Mouse (Mus musculus) left cerebral cortex, adult 9 months (tissue): ENCODE measurements around the gene Olfr1039.
"Not testable (repeated sequence)": the region's sequence is repeated elsewhere in the genome, so short reads cannot be mapped to it uniquely, and the experiment has no call there.

Experiments
- DNase-seq, 2 experiments: peaks; one replicate each; pipeline ENCODE4 v3.0.0; 2022; ENCODE audit warnings: low spot score in 2 of 2

The Olfr1039 gene

GRCm38 (mm10) chr2:86135828-86136227, at the start of gene Olfr1039:
Gene Olfr1039 (minus strand): TSS chr2:86135928.
- no peak for DNase-seq

GRCm38 (mm10) chr2:86179950-86180349, 44.2 kb upstream of the Olfr1039 start:
- DNase-seq: no peak

GRCm38 (mm10) chr2:86177720-86178119, 42.0 kb upstream of the Olfr1039 start, which contains the start of gene Olfr1044:
Gene Olfr1044 (minus strand): TSS chr2:86177820.
- no peak for DNase-seq

- not testable (repeated sequence) for DNase-seq
These were observed 39.7 kb upstream of the Olfr1039 start for GRCm38 (mm10) chr2:86175422-86175821.

- DNase-seq: no peak
These were observed 31.7 kb upstream of the Olfr1039 start, which contains the start of gene Olfr1043 for GRCm38 (mm10) chr2:86167422-86167821. Gene Olfr1043 (minus strand): TSS chr2:86167522.

- DNase-seq: no peak
These were observed 26.0 kb upstream of the Olfr1039 start, which contains the start of gene Olfr1042 for GRCm38 (mm10) chr2:86161738-86162137. Gene Olfr1042 (minus strand): TSS chr2:86161838.

- DNase-seq: no peak
These were observed 10.9 kb upstream of the Olfr1039 start, which contains the start of gene Olfr1040 for GRCm38 (mm10) chr2:86146632-86147031. Gene Olfr1040 (minus strand): TSS chr2:86146732.

GRCm38 (mm10) chr2:86087285-86087684, 48.4 kb downstream of the Olfr1039 start, which contains the start of gene Olfr1037:
Gene Olfr1037 (minus strand): TSS chr2:86087385.
- no peak for DNase-seq

- not testable (repeated sequence) for DNase-seq
These were observed 55.2 kb downstream of the Olfr1039 start for GRCm38 (mm10) chr2:86080478-86080877.
